Mouse (Mus musculus) urinary bladder, adult 18-20 months (tissue): ENCODE data around the gene Ptpn4.

Source experiments
- DNase-seq, 2 experiments: peaks; one replicate each; pipeline ENCODE4 v3.0.0; 2022; ENCODE audit warnings: low spot score in 2 of 2, mixed read lengths in 2 of 2

The Ptpn4 gene

GRCm38 (mm10) chr1:119837035-119837751, at the start of gene Ptpn4:
Ptpn4 (minus strand) TSS chr1:119837613.
- DNase-seq, result peak; percentile 97 to 98

- no peak for DNase-seq
Observed at GRCm38 (mm10) chr1:119886320-119886719, 48.9 kb upstream of the Ptpn4 start.

GRCm38 (mm10) chr1:119884272-119884671, 46.9 kb upstream of the Ptpn4 start:
- no peak for DNase-seq

- no peak for DNase-seq
Observed at GRCm38 (mm10) chr1:119878909-119879308, 41.5 kb upstream of the Ptpn4 start.

DNA sequence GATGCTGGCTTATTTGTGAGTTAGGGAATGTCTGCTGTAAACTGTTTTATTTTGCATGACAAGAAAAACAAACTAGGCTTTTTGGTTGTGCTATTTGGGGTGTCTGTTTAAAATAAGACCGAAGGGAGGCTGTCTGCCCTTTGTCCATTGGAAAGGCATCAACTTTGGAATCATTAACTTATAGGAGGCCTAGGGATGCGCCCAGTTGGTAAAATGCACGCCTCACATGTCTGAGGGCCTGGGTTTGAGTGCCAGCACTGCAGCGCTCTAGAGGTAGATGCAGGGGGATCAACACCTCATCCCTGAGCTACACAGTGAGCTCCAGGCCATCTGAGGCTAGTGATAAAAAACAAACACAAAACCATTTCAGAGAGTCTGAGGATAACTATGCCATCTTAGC, 40.1 kb upstream of the Ptpn4 start:
- no peak for DNase-seq

- DNase-seq, result no peak
Observed at GRCm38 (mm10) chr1:119868395-119869161, 31.2 kb upstream of the Ptpn4 start.

- DNase-seq, result no peak
Observed at GRCm38 (mm10) chr1:119867300-119867699, 29.9 kb upstream of the Ptpn4 start.

DNA sequence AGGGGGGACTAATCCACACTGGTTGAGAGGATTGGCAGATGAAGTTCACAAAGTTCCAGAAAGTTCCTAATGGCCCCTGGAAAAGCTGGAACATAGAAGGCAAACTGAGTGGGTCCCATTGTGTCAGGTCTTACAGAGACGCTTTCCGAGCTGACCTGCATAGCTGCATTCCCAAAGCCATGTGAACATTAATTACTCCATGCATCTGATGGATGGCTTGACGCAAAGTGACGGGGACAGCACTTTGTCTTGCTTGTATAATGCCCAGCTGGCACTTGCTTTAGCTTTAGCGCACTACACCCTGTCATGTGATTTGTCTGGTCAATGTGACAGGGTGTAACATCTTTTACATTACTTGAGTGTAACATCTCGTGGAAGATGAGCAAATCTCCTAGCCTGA, 27.9 kb upstream of the Ptpn4 start:
- no peak for DNase-seq

GRCm38 (mm10) chr1:119863507-119864296, 26.3 kb upstream of the Ptpn4 start:
- no peak for DNase-seq

GRCm38 (mm10) chr1:119859566-119859965, 22.2 kb upstream of the Ptpn4 start:
- DNase-seq, result no peak

GRCm38 (mm10) chr1:119852980-119853379, 15.6 kb upstream of the Ptpn4 start:
- DNase-seq, result no peak

- DNase-seq, result no peak
Observed at GRCm38 (mm10) chr1:119852339-119852738, 14.9 kb upstream of the Ptpn4 start.

GRCm38 (mm10) chr1:119849146-119849935, 11.9 kb upstream of the Ptpn4 start:
- DNase-seq, result no peak

DNA sequence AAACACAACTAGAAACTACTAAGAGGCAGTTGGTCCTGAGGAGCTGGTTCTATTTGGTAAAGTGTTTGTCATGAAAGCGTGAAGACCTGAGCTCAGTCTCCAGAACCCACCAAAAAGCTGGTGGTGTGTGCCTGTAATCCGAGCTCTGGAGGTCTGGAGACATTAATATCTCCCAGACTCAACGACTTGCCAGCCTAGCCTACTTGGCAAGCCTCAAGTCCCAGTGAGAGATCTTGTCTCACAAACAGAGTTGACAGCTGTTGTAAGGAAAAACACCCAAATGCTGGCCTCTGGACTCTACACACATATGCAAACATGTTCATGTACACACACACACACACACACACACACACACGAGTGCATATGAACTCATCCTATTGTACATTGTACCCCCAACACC, 7.9 kb upstream of the Ptpn4 start:
- no peak for DNase-seq

- DNase-seq, result no peak
Observed at GRCm38 (mm10) chr1:119843121-119843520, 5.7 kb upstream of the Ptpn4 start.

GRCm38 (mm10) chr1:119838241-119838640, 828 bp upstream of the Ptpn4 start:
- DNase-seq, result no peak

DNA sequence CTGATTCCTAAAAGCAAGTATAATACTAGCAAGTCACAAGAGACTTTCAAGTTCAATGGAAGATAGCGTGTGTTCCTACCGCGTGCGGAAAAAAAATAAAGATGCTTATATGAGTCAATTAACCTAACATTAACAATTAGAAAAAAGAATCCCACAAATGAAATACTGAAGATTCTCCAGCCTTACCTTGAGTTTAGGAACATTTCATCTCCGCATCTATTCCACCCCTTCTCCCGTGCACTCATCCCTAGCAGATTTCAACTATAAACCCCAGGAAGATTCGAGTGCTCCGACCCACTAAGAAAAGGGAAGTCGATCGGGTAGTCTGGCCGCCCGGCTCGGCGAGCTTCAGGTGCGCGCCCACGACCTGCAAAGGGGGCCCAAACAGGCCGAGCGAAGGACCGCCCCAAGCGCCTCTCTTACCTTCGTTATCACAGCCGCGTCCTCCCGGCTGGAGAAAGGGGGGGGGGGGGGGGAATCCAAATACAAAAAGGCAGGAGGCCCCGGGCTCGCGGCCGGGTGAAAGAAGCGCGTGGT, 866 bp downstream of the Ptpn4 start:
- DNase-seq, result peak in 1 of 2 experiments; percentile 4

DNA sequence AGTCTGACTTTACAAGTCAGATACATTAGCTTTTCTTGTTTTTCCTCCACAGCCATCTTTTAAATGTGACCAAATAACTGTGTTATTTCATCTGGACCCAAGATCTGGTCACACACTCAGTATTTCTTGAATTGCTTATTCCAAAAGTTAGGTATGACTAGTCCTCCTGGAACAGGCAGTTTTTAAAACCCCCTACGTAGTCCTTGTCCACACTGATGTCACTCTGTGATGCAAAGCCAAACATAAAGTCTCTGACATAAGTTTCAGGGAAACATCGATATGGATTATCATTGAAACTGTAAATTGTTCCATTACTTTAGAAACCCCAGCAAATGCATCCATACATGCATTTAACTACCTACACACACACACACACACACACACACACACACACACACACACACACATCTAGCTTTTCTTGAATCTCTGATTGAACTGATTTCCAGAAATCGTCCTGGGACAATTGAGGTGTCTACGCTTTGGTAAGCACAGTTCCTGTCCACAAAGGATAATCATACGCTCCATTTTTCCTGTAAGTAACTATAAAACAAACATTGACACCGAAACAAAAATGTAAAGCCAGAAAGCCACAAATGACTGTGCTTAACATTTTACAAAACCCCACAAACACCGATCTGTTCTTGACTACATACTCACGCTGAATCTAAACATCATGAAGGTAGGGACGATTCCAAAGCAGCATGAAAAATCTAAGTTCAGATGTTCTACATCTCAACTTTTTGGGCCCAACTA, 1.5 kb downstream of the Ptpn4 start:
- DNase-seq, result no peak

GRCm38 (mm10) chr1:119828160-119828559, 9.3 kb downstream of the Ptpn4 start:
- no peak for DNase-seq

- no peak for DNase-seq
Observed at GRCm38 (mm10) chr1:119818704-119819103, 18.7 kb downstream of the Ptpn4 start.

DNA sequence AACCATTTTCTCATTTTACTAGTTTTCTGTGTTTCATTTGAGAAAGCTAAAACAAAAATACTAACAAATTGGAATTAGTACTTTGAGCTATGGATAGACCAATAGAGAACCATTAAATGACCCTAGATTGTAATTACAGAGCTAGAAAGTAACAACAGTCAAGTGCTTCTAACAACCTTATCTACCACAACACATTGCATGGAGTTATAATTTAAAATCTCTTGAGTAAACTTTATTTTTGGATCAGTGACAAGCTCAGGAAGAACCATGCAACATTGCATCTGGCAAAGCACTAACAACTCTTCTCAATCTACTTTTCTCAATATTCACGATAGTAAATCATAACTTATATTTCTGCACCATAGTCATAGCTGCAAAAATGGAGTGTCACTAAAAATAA, 29.7 kb downstream of the Ptpn4 start:
- DNase-seq, result no peak
